Mouse (Mus musculus): Measurements from ENCODE around the gene Spata2. TPM values are rescaled to one million over a fixed set of nuclear protein-coding genes. Genes with fewer than 3 reads are reported as not detected.
A peak's percentile ranks its signal among the peaks of the same experiment; 100 is the strongest.

Gene Spata2
- polyA plus RNA-seq, 1 experiment, result 30.5 TPM

GRCm38 (mm10) chr2:167503896-167504349, 11.2 kb upstream of the Spata2 start:
- Histone ChIP-seq H3K79me2 (ENCODE audit: control insufficient read depth, insufficient read depth) (peaks cover 48% of the 10 kb centered on the region), H3K4me2 (ENCODE audit: low read depth) (peak overlapping the region; percentile 76), H3K4me3 (peak overlapping the region; percentile 48), H3ac (ENCODE audit: control insufficient read depth, insufficient read length) (peak overlapping the region; percentile 36), H3K36me3 (ENCODE audit: control insufficient read depth, insufficient read depth) (peaks cover 3% of the 10 kb centered on the region), H3K27me3 (ENCODE audit: control insufficient read depth, insufficient read depth, insufficient read length) (no peaks in the 10 kb centered on the region)
- peak; percentile 23 for TF ChIP-seq POLR2A (IDR thresholded peaks at IDR 0.05; ENCODE audit: insufficient read length, low read depth)
- no peak for TF ChIP-seq TCF12 (IDR thresholded peaks at IDR 0.05; ENCODE audit: insufficient read depth, poor library complexity, severe bottlenecking)
- TF ChIP-seq SRF (IDR thresholded peaks at IDR 0.05; ENCODE audit: control insufficient read depth, insufficient read length, low read depth), result no peak
- TF ChIP-seq MYOG (IDR thresholded peaks at IDR 0.05; ENCODE audit: control insufficient read depth in 1 of 3, insufficient read depth in 1 of 3, insufficient read length in 2 of 3, low read depth in 2 of 3), result no peak

GRCm38 (mm10) chr2:167503253-167503895, 10.7 kb upstream of the Spata2 start:
- Histone ChIP-seq H3K27me3 (ENCODE audit: control insufficient read depth, insufficient read depth, insufficient read length) (no peaks in the 10 kb centered on the region), H3K4me2 (ENCODE audit: low read depth) (peak overlapping the region; percentile 89), H3ac (ENCODE audit: control insufficient read depth, insufficient read length) (peak overlapping the region; percentile 36), H3K36me3 (ENCODE audit: control insufficient read depth, insufficient read depth) (no peaks in the 10 kb centered on the region), H3K4me3 (peak overlapping the region; percentile 48), H3K79me2 (ENCODE audit: control insufficient read depth, insufficient read depth) (peaks cover 45% of the 10 kb centered on the region)
- TF ChIP-seq SRF (IDR thresholded peaks at IDR 0.05; ENCODE audit: control insufficient read depth, insufficient read length, low read depth) (no peak), TCF3 (IDR thresholded peaks at IDR 0.05; ENCODE audit: insufficient read length, low read depth) (no peak), USF1 (IDR thresholded peaks at IDR 0.05; ENCODE audit: low read depth) (no peak), POLR2AphosphoS2 (IDR thresholded peaks at IDR 0.05; ENCODE audit: insufficient read length, low read depth) (peak; percentile 66), MYOG (IDR thresholded peaks at IDR 0.05; ENCODE audit: control insufficient read depth in 1 of 3, insufficient read depth in 1 of 3, insufficient read length in 2 of 3, low read depth in 2 of 3) (no peak), REST (IDR thresholded peaks at IDR 0.05; ENCODE audit: insufficient read depth, insufficient read length) (no peak), POLR2A (IDR thresholded peaks at IDR 0.05; ENCODE audit: insufficient read length, low read depth) (peak; percentile 62), MYOD1 (IDR thresholded peaks at IDR 0.05; ENCODE audit: control insufficient read depth in 1 of 3, insufficient read length in 2 of 3, low read depth in 2 of 3) (peak in 1 of 3 experiments; percentile 4)

GRCm38 (mm10) chr2:167502554-167503252, 10.0 kb upstream of the Spata2 start:
- H3K4me3 ChIP-seq, result peak overlapping the region; percentile 48
- peak overlapping the region; percentile 36 for H3ac ChIP-seq (ENCODE audit: control insufficient read depth, insufficient read length)
- no peaks in the 10 kb centered on the region for H3K36me3 ChIP-seq (ENCODE audit: control insufficient read depth, insufficient read depth)
- H3K79me2 ChIP-seq (ENCODE audit: control insufficient read depth, insufficient read depth), result peaks cover 40% of the 10 kb centered on the region
- peak overlapping the region; percentile 89 for H3K4me2 ChIP-seq (ENCODE audit: low read depth)
- TF ChIP-seq MYOG (IDR thresholded peaks at IDR 0.05; ENCODE audit: control insufficient read depth in 1 of 3, insufficient read depth in 1 of 3, insufficient read length in 2 of 3, low read depth in 2 of 3) (no peak), TCF3 (IDR thresholded peaks at IDR 0.05; ENCODE audit: insufficient read length, low read depth) (no peak), POLR2AphosphoS2 (IDR thresholded peaks at IDR 0.05; ENCODE audit: insufficient read length, low read depth) (no peak), MAX (IDR thresholded peaks at IDR 0.05; ENCODE audit: low read depth) (no peak), TCF12 (IDR thresholded peaks at IDR 0.05; ENCODE audit: insufficient read depth, poor library complexity, severe bottlenecking) (no peak)
- H3K27me3 ChIP-seq (ENCODE audit: control insufficient read depth, insufficient read depth, insufficient read length), result no peaks in the 10 kb centered on the region

DNA sequence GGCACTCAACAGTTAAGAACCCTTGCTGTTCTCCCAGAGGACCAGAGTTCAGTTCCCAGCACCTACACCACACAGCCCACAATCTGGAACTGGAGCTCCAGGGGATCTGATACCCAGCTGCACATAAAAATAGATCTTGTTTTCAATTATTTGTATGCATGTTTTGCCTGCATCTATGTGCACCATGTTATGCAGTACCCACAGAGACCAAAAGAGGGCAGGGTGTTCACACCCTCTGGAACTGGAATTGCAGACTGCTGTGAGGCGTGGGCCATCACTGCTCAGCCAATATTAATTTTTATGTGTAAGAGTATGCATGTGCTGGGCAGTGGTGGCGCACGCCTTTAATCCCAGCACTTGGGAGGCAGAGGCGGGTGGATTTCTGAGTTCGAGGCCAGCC, 4.6 kb upstream of the Spata2 start:
- Histone ChIP-seq H3ac (ENCODE audit: control insufficient read depth, insufficient read length) (no peak overlapping the region), H3K4me3 (no peak overlapping the region), H3K4me2 (ENCODE audit: low read depth) (no peak overlapping the region), H3K36me3 (ENCODE audit: control insufficient read depth, insufficient read depth) (no peaks in the 10 kb centered on the region), H3K27me3 (ENCODE audit: control insufficient read depth, insufficient read depth, insufficient read length) (no peaks in the 10 kb centered on the region), H3K79me2 (ENCODE audit: control insufficient read depth, insufficient read depth) (peaks cover 2% of the 10 kb centered on the region)
- no peak for TF ChIP-seq REST (IDR thresholded peaks at IDR 0.05; ENCODE audit: insufficient read depth, insufficient read length)
- no peak for TF ChIP-seq MYOG (IDR thresholded peaks at IDR 0.05; ENCODE audit: control insufficient read depth in 1 of 3, insufficient read depth in 1 of 3, insufficient read length in 2 of 3, low read depth in 2 of 3)

- H3K36me3 ChIP-seq (ENCODE audit: control insufficient read depth, insufficient read depth), result no peaks in the 10 kb centered on the region
- no peak overlapping the region for H3K4me3 ChIP-seq
- no peaks in the 10 kb centered on the region for H3K27me3 ChIP-seq (ENCODE audit: control insufficient read depth, insufficient read depth, insufficient read length)
- peaks cover 10% of the 10 kb centered on the region for H3K79me2 ChIP-seq (ENCODE audit: control insufficient read depth, insufficient read depth)
- H3ac ChIP-seq (ENCODE audit: control insufficient read depth, insufficient read length), result no peak overlapping the region
- TF ChIP-seq MAX (IDR thresholded peaks at IDR 0.05; ENCODE audit: low read depth) (no peak), MYOG (IDR thresholded peaks at IDR 0.05; ENCODE audit: control insufficient read depth in 1 of 3, insufficient read depth in 1 of 3, insufficient read length in 2 of 3, low read depth in 2 of 3) (no peak), REST (IDR thresholded peaks at IDR 0.05; ENCODE audit: insufficient read depth, insufficient read length) (no peak), CEBPB (IDR thresholded peaks at IDR 0.05; ENCODE audit: insufficient read depth, poor library complexity, severe bottlenecking) (no peak), MYOD1 (IDR thresholded peaks at IDR 0.05; ENCODE audit: control insufficient read depth in 1 of 3, insufficient read length in 2 of 3, low read depth in 2 of 3) (no peak), SRF (IDR thresholded peaks at IDR 0.05; ENCODE audit: control insufficient read depth, insufficient read length, low read depth) (no peak), E2F4 (IDR thresholded peaks at IDR 0.05; ENCODE audit: insufficient read depth) (no peak), TCF3 (IDR thresholded peaks at IDR 0.05; ENCODE audit: insufficient read length, low read depth) (no peak), TCF12 (IDR thresholded peaks at IDR 0.05; ENCODE audit: insufficient read depth, poor library complexity, severe bottlenecking) (no peak), POLR2A (IDR thresholded peaks at IDR 0.05; ENCODE audit: insufficient read length, low read depth) (no peak)
- no peak overlapping the region for H3K4me2 ChIP-seq (ENCODE audit: low read depth)
Measured at GRCm38 (mm10) chr2:167496437-167496836, 3.8 kb upstream of the Spata2 start.
